Mouse (Mus musculus) forebrain, embryonic 14.5 days (tissue): Measurements from ENCODE around the gene Ddr2. TPM values are rescaled to one million over a fixed set of nuclear protein-coding genes. Genes with fewer than 3 reads are reported as not detected.
A peak's percentile ranks its signal among the peaks of the same experiment; 100 is the strongest.

Experiments
- ATAC-seq: fragments of 200-750 bp; cut with Nextera tagmentation; 2 replicates; pipeline ENCODE4 v1.8.0; 2017; ENCODE audit warnings: mild to moderate bottlenecking, moderate library complexity
- DNase-seq: peaks from one replicate; pipeline ENCODE4 v3.0.0-alpha.2; 2015; ENCODE audit warnings: low spot score
- H3K27ac ChIP-seq: fragments of 300-500 bp; sonication (generic); 2 replicates; pipeline ENCODE4 v1.5.1; 2014; ENCODE audit warnings: low read depth, mild to moderate bottlenecking, control low read depth, low read length, moderate library complexity
- H3K27me3 ChIP-seq: fragments of 300-500 bp; sonication (generic); replicated peaks from 2 replicates; pipeline ENCODE4 v1.6.1; 2014; ENCODE audit warnings: low read length, control low read depth, mixed read lengths; ENCODE audit not compliant: control insufficient read depth, insufficient read depth
- H3K36me3 ChIP-seq: fragments of 300-500 bp; sonication (generic); 2 replicates; pipeline ENCODE4 v1.6.1; 2014; ENCODE audit warnings: low read length, control low read depth; ENCODE audit not compliant: control insufficient read depth, insufficient read depth
- H3K4me1 ChIP-seq: fragments of 300-500 bp; sonication (generic); 2 replicates; pipeline ENCODE4 v1.6.1; 2014; ENCODE audit warnings: antibody characterized with exemption, low read length, control low read depth; ENCODE audit not compliant: control insufficient read depth, insufficient read depth
- H3K4me2 ChIP-seq: fragments of 300-500 bp; sonication (generic); 2 replicates; pipeline ENCODE4 v1.6.1; 2014; ENCODE audit warnings: mild to moderate bottlenecking, control low read depth, low read length
- H3K4me3 ChIP-seq: fragments of 300-500 bp; sonication (generic); 2 replicates; pipeline ENCODE4 v1.5.1; 2014; ENCODE audit warnings: low read depth, low read length, control low read depth
- H3K9ac ChIP-seq: fragments of 300-500 bp; sonication (generic); 2 replicates; pipeline ENCODE4 v1.6.1; 2014; ENCODE audit warnings: mild to moderate bottlenecking, low read length, control low read depth, moderate library complexity
- H3K9me3 ChIP-seq: fragments of 300-500 bp; sonication (generic); replicated peaks from 2 replicates; pipeline ENCODE4 v1.6.1; 2016; ENCODE audit warnings: low read length, control low read depth, mixed read lengths; ENCODE audit not compliant: control insufficient read depth
- WGBS: fragments of 180-500 bp; shearing (Covaris S2); extraction: QIAGEN DNeasy Blood & Tissue Kit; methylation state at CpG from one replicate; pipeline ENCODE4 v1.1.7; 2014; 5-methylcytosine and 5-hydroxymethylcytosine counted together
- polyA plus RNA-seq: library from polyadenylated mRNA; unstranded; fragments of >200 nt; fragmentation: Nextera tagmentation; extraction: Ambion mirVana; gene quantifications from 2 replicates; pipeline ENCODE4 v1.2.1, GENCODE M21; 2014

Ddr2 gene
- polyA plus RNA-seq, 1 experiment from 2014 or later, result 4.7 TPM

DNA sequence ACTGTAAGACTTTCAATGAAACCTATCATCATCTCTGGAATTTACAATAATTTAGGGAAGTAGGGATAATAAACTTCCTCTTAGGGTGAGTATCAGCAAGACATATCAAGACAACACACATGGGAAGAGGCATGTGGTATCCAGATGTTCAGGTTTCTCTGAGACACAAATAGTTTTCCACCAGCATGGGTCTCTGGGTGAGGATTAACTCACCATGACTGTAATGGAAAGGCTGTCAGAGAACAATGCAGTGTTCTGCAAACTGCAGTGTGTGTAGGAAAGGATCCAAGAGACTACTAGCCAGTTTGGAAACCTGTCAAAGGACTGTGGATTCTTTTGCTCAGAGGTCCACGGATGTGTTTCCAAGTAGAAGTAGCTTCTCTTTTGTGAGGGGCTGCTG is 124.4 kb downstream of the Ddr2 start:
- no peaks in the 10 kb centered on the region for H3K9me3 ChIP-seq

DNA sequence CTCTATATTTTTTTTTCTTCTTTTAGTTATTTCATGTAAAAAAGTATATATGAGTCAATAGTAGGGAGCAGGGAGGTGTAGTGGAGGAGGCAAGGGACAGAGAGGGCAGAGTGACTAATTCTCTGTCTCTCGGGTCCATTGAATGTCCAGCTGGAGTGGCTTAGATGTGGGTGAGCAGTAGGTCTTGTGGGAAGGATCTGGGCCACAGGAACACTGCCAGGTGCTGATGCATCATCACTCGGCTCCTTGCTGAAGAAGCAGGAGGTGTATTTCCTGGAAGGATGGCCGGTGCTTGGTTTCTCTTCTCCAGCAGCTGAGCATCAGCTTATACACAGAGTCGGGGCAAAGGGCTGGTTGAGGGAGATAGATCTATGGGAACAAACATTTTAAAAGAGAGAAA is 132.9 kb downstream of the Ddr2 start:
- no peaks in the 10 kb centered on the region for H3K4me1 ChIP-seq
- H3K9me3 ChIP-seq, result no peaks in the 10 kb centered on the region
- no peaks in the 10 kb centered on the region for H3K27me3 ChIP-seq
- DNase-seq (no peak), ATAC-seq (no peak)
- no peak overlapping the region for H3K4me2 ChIP-seq
- no peaks in the 10 kb centered on the region for H3K36me3 ChIP-seq
- no peak overlapping the region for H3K27ac ChIP-seq
- WGBS, result 89% methylated on average over 4 of the region's 4 CpGs
- H3K4me3 ChIP-seq, result no peak overlapping the region
- H3K9ac ChIP-seq, result no peak overlapping the region

More for the DNA sequence above, 124.4 kb downstream of the Ddr2 start:
- Histone ChIP-seq H3K36me3 (no peaks in the 10 kb centered on the region), H3K27me3 (no peaks in the 10 kb centered on the region), H3K27ac (no peak overlapping the region), H3K4me3 (no peak overlapping the region), H3K4me2 (no peak overlapping the region), H3K4me1 (no peaks in the 10 kb centered on the region), H3K9ac (no peak overlapping the region)
- 36% methylated on average over 1 of the region's 1 CpGs for WGBS
- no peak for ATAC-seq
- no peak for DNase-seq

DNA sequence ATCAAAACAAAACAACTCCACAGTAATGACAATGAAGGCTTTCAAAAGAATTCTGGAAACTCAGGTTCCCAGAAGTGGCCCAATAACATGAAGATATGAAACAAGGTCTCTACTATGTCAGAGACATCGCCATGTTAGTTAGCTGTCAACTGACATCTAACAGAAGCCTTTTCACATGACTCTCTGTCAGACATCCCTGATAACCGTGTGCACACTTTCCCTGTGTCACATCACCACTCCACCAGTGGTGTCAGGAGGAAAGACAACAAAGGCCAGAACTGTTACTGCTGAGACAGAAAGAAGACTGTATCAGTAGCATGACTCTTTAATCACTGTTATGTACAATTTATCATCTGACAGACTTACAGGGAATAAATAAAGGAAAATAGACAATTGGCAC is 138.6 kb downstream of the Ddr2 start:
- no peaks in the 10 kb centered on the region for H3K9me3 ChIP-seq
- H3K27me3 ChIP-seq, result no peaks in the 10 kb centered on the region
- H3K9ac ChIP-seq, result no peak overlapping the region
- ATAC-seq (no peak), DNase-seq (no peak)
- H3K36me3 ChIP-seq, result no peaks in the 10 kb centered on the region
- 87% methylated on average over 2 of the region's 2 CpGs for WGBS
- H3K4me1 ChIP-seq, result peaks cover 9% of the 10 kb centered on the region
- no peak overlapping the region for H3K27ac ChIP-seq
- no peak overlapping the region for H3K4me3 ChIP-seq
- H3K4me2 ChIP-seq, result no peak overlapping the region

DNA sequence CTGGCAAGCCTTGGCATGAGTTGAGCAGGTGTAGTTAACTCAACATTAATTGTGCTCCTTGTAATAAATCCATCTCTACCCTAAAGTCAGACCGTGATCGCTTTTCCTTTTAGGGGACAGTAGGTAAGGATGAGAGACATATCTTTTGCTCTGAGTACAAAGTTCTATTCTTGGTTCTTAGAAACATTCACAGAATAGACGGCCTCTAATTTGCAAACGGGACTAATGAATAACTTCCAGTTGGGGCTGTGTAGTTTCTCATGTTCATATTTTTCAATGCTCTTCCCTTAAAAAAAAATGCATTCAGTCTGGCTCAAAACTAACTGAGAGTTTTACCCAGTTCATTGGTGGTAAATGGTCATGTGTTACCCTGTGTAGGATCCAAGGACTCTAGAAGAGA is 139.6 kb downstream of the Ddr2 start:
- Histone ChIP-seq H3K9me3 (no peaks in the 10 kb centered on the region), H3K36me3 (peaks cover 4% of the 10 kb centered on the region), H3K4me2 (no peak overlapping the region), H3K9ac (no peak overlapping the region), H3K27me3 (no peaks in the 10 kb centered on the region), H3K27ac (no peak overlapping the region), H3K4me1 (peaks cover 9% of the 10 kb centered on the region), H3K4me3 (no peak overlapping the region)
- WGBS, result 95% methylated on average over 4 of the region's 4 CpGs
- ATAC-seq (no peak), DNase-seq (no peak)

DNA sequence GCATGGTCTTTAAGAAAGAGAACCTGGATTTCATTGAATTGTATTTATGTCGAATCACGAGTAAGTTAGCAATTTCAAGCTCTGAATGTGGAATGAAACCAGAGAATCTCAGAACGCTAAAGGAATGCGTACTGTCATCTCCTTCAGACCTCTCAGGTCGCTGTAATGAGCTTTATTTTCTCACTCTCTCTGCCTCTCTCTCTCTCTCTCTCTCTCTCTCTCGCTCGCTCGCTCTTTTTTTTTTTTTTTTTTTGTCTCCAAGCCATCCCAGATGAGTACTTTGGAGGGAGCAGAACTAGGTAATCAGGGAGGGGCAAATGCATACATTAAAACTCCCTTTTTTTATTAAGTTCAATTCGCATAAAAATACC is 141.1 kb downstream of the Ddr2 start:
- Histone ChIP-seq H3K4me2 (peak overlapping the region; percentile 60), H3K4me3 (peak overlapping the region; percentile 52), H3K9ac (peak overlapping the region; percentile 66), H3K4me1 (peaks cover 9% of the 10 kb centered on the region), H3K9me3 (no peaks in the 10 kb centered on the region), H3K36me3 (peaks cover 16% of the 10 kb centered on the region), H3K27me3 (no peaks in the 10 kb centered on the region), H3K27ac (peak overlapping the region; percentile 85)
- DNase-seq, result no peak
- ATAC-seq, result peak; percentile 58
- under 1% methylated on average over 7 of the region's 9 CpGs for whole genome bisulfite sequencing

DNA sequence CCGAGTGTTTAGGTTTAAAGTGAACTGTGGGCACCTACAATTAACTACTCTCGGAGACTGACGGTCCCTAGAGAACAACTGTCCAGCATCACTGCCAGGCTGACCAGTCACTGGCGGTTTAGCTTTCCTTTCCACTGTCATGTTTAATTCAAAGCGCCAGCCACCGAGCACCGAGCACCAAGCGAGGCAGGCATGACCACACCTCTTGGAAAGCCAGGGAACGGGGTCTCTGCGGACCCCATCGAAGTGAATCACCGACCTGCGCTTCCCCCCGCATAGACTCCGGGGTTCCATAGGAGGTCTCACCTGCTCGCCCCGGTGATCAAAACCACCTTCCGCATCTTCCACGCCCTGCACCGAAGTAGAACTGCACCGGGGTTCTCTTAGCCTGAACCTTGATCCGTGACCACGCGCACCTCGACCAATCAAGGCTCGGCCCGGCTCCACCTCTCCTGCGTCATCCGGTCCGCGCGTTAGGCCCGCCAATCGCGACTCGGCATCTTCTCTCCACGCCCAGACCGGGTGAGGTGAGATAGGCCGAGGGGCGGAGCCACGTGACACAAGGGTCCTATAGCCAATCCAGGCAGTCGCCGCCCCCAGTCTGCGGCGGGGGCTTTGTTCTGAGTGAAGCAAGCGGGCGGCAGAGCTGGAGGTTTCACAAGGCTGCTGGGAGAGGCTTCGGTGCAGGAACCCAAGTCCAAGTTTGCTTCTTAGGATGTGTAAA is 141.6 kb downstream of the Ddr2 start, which contains the start of gene Hsd17b7:
Hsd17b7 (minus strand) TSS at position 450 of the 724 bp plus-strand sequence.
- Histone ChIP-seq H3K4me3 (peak within 1 kb of the TSS; percentile 52), H3K4me1 (peaks cover 9% of the 10 kb centered on the region), H3K36me3 (peaks cover 21% of the 10 kb centered on the region), H3K4me2 (peak within 1 kb of the TSS; percentile 79), H3K9me3 (no peaks in the 10 kb centered on the region), H3K27me3 (no peaks in the 10 kb centered on the region), H3K27ac (peak within 1 kb of the TSS; percentile 85), H3K9ac (peak within 1 kb of the TSS; percentile 66)
- ATAC-seq (peak; percentile 100), DNase-seq (peak; percentile 100)
- under 1% methylated on average over 47 of the region's 48 CpGs for WGBS

DNA sequence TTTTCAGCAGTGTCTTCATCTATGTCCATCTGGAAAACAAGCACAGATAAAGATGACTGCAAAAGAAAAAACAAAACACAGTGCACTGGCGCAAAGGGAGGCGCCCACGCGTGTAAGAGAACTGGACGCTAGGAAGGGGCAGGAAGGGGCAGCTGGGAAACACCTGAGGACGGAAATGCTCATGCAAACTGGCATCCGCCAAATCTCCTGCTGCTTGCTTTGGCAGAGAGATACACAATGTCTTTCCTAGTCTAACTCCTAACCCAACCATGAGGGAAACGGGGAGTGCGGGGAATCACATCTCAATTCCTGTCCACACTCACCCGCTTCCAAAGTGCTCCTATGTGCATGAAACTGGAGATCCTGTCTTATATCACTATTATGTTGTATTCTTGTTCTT is 157.5 kb downstream of the Ddr2 start:
- H3K27me3 ChIP-seq, result no peaks in the 10 kb centered on the region
- H3K9ac ChIP-seq, result no peak overlapping the region
- H3K4me1 ChIP-seq, result no peaks in the 10 kb centered on the region
- 97% methylated on average over 10 of the region's 10 CpGs for WGBS
- DNase-seq, result no peak
- no peak overlapping the region for H3K27ac ChIP-seq
- no peak overlapping the region for H3K4me2 ChIP-seq
- H3K4me3 ChIP-seq, result no peak overlapping the region
- peaks cover 60% of the 10 kb centered on the region for H3K36me3 ChIP-seq
- no peaks in the 10 kb centered on the region for H3K9me3 ChIP-seq
- ATAC-seq, result no peak

DNA sequence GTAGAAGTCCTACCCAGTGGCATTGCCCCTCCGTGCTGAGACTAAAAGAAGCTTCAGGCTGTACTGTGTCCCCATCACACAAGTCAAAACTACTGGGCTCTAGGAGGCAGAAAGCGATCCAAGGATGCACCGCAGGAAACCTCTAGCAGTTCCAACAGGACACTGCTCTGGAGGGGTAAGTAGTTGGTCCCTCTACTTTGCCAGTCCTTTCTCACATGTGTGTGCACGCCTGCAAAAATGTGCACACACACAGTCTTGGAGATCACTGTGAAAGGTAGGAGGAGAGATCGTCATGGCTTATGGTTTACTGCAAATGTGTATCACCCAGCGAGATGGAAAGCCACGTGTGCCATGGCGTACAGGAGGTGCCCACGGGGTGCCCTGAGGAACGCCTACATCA is 157.9 kb downstream of the Ddr2 start:
- H3K4me1 ChIP-seq, result no peaks in the 10 kb centered on the region
- WGBS, result 93% methylated on average over 10 of the region's 10 CpGs
- no peak overlapping the region for H3K27ac ChIP-seq
- H3K4me3 ChIP-seq, result no peak overlapping the region
- H3K27me3 ChIP-seq, result no peaks in the 10 kb centered on the region
- DNase-seq (no peak), ATAC-seq (no peak)
- H3K9me3 ChIP-seq, result no peaks in the 10 kb centered on the region
- peaks cover 55% of the 10 kb centered on the region for H3K36me3 ChIP-seq
- no peak overlapping the region for H3K4me2 ChIP-seq
- H3K9ac ChIP-seq, result no peak overlapping the region

DNA sequence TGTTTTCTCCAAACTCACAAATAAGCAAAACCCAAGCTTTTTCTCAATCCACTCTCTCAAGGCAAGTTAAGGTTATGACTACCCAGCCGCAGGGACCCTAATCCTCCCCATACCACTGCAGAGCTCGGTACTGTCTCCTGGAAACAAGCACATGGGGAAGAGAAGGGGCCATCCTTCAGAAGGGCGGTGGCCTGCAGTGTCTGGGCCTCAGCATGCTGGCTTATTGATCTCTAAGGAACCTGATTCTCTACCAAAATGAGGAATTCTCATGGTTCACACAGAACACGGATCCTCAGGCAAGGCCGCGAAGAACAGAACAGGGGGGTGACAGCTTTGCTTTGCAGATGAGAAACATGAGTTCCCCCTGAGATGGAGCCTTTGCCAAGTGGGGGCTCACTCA is 159.0 kb downstream of the Ddr2 start:
- Histone ChIP-seq H3K9me3 (no peaks in the 10 kb centered on the region), H3K36me3 (peaks cover 49% of the 10 kb centered on the region), H3K4me2 (no peak overlapping the region), H3K27ac (no peak overlapping the region), H3K4me1 (no peaks in the 10 kb centered on the region), H3K27me3 (no peaks in the 10 kb centered on the region), H3K4me3 (no peak overlapping the region), H3K9ac (no peak overlapping the region)
- DNase-seq (no peak), ATAC-seq (no peak)
- WGBS, result 90% methylated on average over 6 of the region's 6 CpGs
